Mouse (Mus musculus) frontal cortex, adult (tissue): ENCODE results near the gene Snx19.

Experiments
- ATAC-seq: cut with Nextera tagmentation; 2 replicates; pipeline ENCODE4 v1.9.2; 2017; ENCODE audit warnings: mild to moderate bottlenecking, moderate library complexity, mixed read lengths; ENCODE audit not compliant: low TSS enrichment

The Snx19 gene

GRCm38 (mm10) chr9:30482116-30482515 is 55.2 kb downstream of the Snx19 start:
- ATAC-seq, result no peak

GRCm38 (mm10) chr9:30484183-30484582 is 57.3 kb downstream of the Snx19 start:
- no peak for ATAC-seq

DNA sequence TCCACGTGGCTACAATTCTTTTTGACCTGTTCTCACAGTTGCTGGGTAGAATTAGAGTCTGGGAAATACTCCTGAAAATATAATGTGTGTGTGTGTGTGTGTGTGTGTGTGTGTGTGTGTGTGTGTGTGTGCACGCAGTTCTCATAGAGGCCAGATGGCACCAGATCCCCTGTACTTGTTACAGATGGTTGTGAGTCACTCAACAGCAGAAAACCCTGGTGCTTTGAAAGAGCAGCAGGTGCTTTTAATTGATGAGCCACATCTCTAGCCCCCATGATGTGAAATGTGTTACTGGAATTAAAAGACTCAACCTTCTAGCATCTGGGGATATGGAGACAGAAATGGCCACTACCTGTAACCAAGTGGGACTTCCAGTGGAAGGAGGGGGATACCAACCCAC is 58.3 kb downstream of the Snx19 start:
- no peak for ATAC-seq

DNA sequence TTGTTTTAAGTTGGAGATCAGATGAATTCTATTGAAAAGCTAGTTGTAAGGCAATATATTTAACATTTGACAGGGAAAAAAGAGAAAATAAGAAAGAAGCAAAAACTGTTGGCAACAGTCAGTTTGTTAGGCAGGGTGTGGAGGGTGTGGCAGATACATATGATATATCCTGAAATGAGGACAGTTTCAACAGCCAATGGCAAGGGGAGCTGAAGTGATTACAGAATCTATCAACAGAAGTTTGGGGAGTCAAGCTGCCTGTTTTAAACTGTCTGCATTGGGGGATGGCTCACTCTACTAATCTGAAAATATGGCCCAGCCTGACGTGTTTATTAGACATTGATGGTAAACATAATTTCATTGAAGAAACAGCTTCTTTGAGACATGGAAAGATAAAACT is 61.5 kb downstream of the Snx19 start:
- ATAC-seq, result no peak

- no peak for ATAC-seq
Observed at GRCm38 (mm10) chr9:30494446-30494845, 67.5 kb downstream of the Snx19 start.

GRCm38 (mm10) chr9:30508966-30509365 is 82.1 kb downstream of the Snx19 start:
- ATAC-seq, result no peak

DNA sequence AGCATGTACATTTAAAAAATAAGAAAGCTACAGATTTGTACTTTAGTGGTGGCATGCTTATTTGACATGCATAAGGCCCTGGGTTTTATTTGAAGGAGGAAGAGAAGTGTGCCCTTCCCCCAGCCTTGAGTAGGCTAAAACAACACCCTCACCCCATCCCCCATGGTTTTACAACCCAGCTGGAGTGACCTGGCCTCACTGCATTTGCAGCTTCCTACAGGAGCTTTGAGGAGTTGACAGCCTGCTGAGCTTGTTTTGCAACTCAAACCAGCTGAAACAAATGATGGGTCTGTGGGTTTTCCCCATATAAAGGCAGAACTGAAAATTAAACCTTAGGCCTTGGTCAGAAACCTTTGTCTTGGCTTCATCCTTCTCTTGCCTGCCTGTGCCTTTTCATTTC is 89.0 kb downstream of the Snx19 start:
- ATAC-seq, result no peak
